Mouse (Mus musculus): ENCODE data around the gene Gsg1l2.

Gsg1l2 gene

DNA sequence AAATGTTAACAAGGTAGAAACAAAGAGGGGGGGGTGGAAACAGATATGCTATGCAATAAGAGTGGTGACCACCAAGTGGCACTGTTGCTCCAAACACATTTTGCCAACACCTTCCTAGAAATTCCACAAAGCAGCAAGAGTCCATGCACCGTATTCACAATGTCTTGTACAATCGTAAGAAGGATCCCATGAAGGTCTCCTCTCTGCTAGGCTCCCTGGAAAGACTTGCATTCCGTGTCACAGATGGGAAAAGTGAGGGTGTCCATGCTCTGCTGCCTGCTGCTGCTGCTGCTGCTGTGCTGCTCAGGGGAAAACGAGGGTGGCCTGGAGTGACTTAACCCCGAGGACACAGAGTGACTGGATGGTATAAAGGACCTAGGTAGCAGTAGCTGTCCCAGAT lies 45.2 kb downstream of the Gsg1l2 start:
- in situ Hi-C loops (cut with MboI, MseI), result no loop called here

DNA sequence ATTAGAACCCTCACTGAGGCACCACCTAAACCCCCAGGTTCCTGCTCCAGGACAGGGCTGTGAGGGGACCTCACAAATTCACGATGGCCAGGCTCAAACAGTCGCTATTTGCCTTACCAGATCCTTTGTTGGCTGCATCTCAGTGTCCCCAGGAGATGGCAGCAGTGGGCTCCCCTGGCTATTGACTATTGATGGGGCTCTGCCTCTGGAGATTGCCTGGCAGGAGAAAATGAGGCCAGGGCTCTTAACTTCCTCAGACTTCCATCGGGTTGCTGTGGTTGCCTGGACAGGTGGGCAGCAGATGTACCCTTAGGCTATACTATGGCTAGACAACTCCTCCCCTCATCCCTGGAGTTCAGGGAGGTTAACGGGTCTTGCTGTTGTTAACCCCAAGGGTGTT lies 45.8 kb downstream of the Gsg1l2 start:
- in situ Hi-C loops (cut with MboI, MseI), result no loop called here

DNA sequence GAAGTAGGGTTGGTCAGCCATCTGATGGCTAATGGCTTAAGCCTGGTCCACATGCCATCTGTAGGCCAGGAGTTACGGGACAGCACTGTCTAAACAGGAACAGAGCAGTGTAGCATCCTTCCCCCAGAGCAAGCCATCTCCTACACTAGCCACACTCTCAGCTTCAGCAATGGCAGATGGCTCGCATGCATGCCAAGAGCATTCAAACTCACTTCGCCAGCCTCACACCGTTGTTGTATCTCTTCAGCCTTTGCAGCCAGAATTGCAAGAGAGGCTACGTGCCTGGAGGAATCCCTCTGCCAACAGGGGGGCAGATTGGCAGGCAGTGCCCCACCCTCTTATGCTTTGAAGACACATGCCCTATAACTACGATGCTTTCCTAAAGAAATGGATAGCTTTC lies 47.2 kb downstream of the Gsg1l2 start:
- in situ Hi-C loops (cut with MboI, MseI), result no loop called here

DNA sequence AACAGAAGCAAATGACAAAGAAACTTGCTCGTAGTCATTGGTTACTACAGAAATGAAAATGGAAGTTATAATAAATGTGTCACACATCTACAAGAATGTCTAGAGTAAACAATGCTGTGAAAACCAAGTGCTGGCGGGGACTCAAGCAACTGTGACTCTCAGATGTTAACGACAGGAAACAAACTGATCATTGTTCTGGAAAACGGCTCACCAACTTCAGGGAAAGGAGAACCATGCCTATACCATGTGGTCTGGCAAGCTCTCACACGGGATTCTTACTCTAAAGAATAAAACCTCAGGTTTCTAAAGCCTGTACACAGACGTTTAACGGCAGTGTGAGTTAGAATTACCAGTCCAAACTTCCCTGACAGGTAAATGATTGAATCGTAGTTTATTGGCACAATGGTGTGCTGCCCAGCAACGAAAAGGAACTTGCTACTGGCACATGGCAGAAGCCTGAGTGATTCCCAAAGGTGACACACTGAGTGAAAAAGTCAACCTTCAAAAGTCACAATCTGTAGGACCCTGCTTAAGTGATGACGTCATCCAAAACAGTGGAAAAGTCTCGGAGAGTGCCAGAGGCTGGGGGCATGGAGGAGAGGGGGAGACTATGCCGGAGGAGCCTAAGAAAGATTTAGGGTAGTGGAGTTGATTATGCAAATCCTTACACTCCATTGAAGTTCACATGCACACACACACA lies 54.1 kb downstream of the Gsg1l2 start:
- in situ Hi-C loops (cut with MboI, MseI), result no loop called here

DNA sequence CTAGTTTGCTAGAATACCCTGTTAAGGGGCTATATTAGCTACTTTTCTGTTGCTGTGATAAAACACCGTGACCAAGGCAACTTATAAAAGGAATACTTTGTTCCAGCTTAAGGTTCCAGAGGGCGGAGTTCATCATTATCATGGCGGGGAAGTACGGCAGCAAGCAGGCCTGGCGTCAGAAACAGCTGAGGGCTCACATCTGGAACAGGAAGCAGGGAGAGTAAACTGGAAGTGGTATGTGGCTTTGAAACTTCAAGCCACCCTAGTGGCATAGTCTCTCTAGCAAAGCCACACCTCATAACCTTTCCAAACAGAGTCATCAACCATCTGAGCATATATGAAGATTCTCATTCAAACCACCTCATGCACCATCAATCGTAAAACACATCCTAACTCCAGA lies 55.1 kb downstream of the Gsg1l2 start:
- in situ Hi-C loops (cut with MboI, MseI), result no loop called here

DNA sequence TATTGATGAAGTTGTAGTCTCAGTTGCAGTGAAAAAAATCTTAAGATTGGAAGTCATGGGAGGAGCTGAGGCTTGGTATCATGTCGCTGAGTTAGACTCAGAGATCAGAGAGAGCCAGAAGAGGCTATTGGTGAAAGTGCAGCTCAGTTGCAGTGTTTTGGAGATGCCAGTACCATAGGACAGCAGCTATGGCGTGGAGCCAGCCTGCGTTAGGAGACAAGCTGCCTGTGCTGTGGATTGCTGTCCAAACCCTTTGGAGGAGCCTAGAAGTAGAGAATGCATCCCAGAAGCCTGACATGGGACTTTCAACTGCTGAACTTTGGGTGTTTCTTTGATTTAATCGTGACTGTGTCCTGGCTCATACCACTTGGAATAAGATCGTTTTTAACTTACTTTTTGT lies 57.4 kb downstream of the Gsg1l2 start:
- in situ Hi-C loops (cut with MboI, MseI), result no loop called here

DNA sequence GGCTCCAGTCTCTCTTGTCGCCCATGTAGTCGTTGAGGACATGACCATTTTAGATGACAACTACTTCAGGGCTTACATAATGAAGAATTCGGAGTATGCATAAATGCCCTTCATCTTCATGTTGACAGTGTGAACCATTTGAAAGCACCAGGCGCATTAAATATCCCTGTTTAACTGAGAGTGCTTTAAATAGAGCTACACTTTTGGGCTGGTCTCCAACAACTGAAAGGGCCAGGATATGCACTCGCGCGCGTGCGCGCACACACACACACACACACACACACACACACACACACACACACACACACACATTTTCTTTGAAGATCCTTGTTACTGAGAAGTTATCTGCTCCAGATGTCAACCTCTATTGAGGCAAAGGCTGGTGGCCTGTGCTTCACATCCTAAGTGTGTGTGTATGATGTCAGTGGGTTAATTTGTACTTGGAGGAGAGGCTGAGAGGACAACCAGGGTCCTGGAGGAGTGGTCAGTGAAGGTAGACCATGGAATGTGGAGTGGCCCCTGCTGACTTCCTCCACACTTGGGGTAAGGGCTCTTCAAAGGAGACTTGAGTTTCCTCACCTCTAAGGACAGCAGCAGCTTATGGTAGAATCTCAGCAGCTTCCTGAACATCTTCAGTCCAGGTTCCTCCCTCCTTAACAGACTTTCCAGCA lies 61.1 kb downstream of the Gsg1l2 start:
- in situ Hi-C loops (cut with MboI, MseI), result no loop called here

All from T-helper 2 cell (primary cell).